Mouse (Mus musculus): ENCODE data around the gene Prr19.
"Not testable (repeated sequence)": the region's sequence is repeated elsewhere in the genome, so short reads cannot be mapped to it uniquely, and the experiment has no call there.

The Prr19 gene

GRCm38 (mm10) chr7:25317446-25317999 lies 16.3 kb downstream of the Prr19 start:
- no peak for DNase-seq (ENCODE audit: low spot score)

DNA sequence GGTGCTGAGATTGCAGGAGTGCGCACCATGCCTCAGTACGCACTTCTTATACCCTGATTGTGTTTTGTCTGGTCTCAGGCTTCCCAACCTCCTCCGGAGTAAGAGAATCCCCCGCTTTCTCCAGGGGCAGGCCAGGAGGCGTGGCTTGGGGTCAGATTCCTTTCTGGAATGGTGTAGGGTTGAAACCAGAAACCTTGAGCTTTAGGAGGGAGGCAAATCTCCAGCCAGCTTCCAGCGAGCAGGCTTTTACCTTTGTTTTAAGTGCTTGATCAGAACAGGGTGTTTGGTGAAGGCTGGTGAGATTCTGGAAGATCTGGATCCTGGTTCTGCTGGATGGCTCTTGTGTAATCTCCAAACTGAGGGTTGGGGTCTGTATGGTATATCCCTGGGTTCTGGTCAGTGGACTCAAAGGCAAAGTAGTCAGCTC lies 20.9 kb downstream of the Prr19 start:
- peak; percentile 48 for DNase-seq (ENCODE audit: low spot score)

- DNase-seq (ENCODE audit: low spot score), result no peak
Measured at GRCm38 (mm10) chr7:25323219-25323618, 22.0 kb downstream of the Prr19 start.

DNA sequence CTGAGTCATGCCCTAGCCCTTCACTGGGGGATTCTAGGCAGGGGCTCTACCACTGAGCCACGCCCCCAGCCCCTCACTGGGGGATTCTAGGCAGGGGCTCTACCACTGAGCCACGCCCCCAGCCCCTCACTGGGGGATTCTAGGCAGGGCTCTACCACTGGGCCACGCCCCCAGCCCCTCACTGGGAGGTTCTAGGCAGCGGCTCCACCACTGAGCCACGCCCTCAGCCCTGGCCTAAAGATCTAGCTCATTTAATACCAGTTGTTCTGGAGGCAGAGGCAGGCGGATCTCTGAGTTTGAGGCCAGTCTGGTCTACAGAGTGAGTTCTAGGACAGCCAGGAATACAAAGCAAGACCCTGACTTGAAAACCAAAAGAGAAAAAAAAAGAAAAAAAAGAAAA lies 24.2 kb downstream of the Prr19 start:
- DNase-seq (ENCODE audit: low spot score), result not testable (repeated sequence)

DNA sequence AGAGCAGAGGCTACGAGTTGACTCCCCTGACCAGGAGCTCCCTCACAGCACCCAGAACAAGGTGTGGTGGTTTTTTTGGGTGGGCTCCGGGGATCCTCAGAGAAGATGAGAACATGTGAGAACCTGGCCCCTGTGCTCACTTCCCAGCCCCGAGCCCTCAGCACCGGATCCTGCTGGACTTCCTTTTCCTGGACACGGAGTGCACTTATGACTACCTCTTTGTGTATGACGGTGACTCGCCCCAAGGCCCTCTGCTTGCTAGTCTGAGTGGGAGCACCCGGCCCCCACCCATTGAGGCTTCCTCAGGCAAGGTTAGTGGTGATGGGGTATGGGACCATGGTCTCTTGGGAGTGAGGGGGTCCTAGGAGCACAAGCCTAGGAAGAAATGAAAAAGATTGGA lies 25.0 kb downstream of the Prr19 start:
- no peak for DNase-seq (ENCODE audit: low spot score)

GRCm38 (mm10) chr7:25333596-25334307 lies 32.5 kb downstream of the Prr19 start:
- peak; percentile 52 for DNase-seq (ENCODE audit: low spot score)

DNA sequence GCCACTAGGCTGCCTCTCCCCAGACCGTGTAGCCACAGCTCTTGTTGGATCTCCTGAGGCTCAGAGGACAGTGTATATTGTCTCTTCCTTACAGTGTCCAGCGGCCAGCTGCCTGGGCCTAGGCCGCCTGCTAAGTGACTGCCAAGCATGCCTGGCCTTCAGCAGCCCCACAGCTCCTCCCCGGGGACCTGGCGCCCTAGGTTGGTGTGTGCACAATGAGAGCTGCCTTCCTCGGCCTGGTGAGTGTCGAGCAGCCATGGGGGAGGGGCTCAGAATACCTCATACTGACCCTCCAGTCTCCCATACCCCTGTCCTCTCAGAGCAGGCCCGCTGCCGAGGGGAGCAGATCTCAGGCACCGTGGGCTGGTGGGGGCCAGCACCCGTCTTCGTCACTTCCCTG lies 33.3 kb downstream of the Prr19 start:
- no peak for DNase-seq (ENCODE audit: low spot score)

DNA sequence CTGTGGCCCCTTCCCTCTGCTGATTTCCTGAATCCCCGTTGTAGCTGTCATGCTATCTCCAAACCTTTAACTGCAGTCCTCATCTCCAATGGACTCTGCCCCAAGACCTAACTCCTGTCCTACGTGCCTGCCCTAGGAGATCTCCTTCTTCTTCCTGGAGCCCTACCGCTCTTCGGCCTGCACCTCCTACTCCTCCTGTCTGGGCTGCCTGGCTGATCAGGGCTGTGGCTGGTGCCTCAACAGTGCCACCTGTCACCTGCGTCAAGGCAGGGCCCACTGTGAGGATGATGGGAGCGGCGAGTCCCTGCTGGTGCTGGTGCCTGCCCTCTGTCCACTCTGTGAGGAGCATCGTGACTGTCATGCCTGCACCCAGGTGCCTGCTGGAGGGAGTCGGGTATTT lies 38.1 kb downstream of the Prr19 start:
- no peak for DNase-seq (ENCODE audit: low spot score)

DNA sequence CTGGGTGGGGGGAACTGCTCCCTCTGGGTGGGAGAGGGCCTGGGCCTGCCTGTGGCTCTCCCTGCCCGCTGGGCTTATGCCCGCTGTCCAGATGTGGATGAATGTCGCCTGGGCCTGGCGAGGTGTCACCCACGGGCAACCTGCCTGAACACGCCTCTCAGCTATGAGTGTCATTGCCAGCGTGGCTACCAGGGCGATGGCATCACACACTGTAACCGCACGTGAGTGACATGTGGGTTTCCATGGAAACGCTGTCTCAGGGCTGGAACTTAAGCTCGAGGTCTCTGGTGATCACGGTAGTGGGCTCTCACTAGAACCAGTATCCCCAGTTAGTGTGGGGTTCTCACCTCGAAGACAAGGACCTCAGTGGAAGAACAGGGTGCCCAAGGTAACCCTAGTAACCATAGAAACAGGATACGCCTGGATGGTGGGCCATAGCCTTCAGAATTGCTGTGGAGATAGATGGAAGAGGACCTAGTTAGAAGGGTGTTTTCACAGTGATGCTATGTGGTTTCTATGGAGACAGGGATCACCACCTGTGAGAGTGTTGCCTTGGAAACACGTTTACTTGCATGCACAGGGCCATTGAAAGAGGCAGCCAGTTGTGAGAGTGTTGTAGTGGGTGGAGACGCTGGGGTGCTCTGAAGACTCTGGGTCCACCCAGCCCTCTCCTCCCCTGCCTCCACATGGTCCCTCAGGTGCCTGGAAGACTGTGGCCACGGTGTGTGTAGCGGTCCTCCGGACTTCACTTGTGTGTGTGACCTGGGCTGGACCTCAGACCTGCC lies 40.0 kb downstream of the Prr19 start:
- no peak for DNase-seq (ENCODE audit: low spot score)

DNA sequence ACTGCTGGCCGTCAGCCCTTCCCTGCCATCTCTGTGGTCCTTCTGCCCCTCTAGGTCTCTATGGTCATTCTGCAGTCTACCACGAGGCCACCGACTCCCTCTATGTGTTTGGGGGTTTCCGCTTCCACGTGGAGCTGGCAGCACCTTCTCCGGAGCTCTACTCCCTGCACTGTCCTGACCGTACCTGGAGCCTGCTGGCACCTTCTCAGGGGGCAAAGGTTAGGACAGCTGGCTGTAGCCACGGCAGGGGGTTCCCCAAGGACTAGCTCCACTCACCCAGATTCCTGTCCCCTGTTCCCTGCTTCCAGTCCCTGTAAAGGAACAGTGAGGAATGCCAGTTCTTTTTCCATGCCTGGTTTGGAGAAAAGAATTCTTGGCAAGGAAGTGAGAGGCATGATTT lies 47.6 kb downstream of the Prr19 start:
- DNase-seq (ENCODE audit: low spot score), result no peak

Measured in testis, postnatal 14 days (tissue).